Mouse (Mus musculus) kidney, adult 2 months (tissue): ENCODE measurements around the gene Larp1b.

Source experiments
- CTCF ChIP-seq: fragments of 200-500 bp; conservative IDR thresholded peaks from 2 replicates; pipeline ENCODE4 v1.5.1; 2011; ENCODE audit warnings: low read depth, mild to moderate bottlenecking, control low read depth, low read length, moderate library complexity, mixed read lengths; ENCODE audit not compliant: insufficient read depth, insufficient read length
- POLR2A ChIP-seq: fragments of 200-500 bp; IDR thresholded peaks from one replicate; pipeline ENCODE4 v1.6.1; 2011; ENCODE audit warnings: low read depth, low read length, control low read depth

GRCm38 (mm10) chr3:41009990-41010389 lies 60.4 kb downstream of the Larp1b start:
- TF ChIP-seq POLR2A (no peak), CTCF (no peak)
